Mouse (Mus musculus) lung, adult 2 months (tissue): ENCODE data around the gene Plekhg1.

ENCODE experiments used
- CTCF ChIP-seq: fragments of 200-500 bp; IDR thresholded peaks from 2 replicates; pipeline ENCODE4 v1.5.1; 2011; ENCODE audit warnings: mild to moderate bottlenecking, low read length, control low read depth; ENCODE audit not compliant: insufficient read depth
- POLR2A ChIP-seq: fragments of 200-500 bp; IDR thresholded peaks from 2 replicates; pipeline ENCODE4 v1.6.1; 2011; ENCODE audit warnings: low read depth, mild to moderate bottlenecking, control low read depth, low read length, borderline replicate concordance; ENCODE audit errors: extremely low read depth

GRCm38 (mm10) chr10:3920368-3921152, 180.4 kb downstream of the Plekhg1 start:
- TF ChIP-seq CTCF: no peak
- TF ChIP-seq POLR2A: no peak
